Mouse (Mus musculus) heart, embryonic 11.5 days (tissue): ENCODE measurements at regions not wholly inside any gene's neighbourhood (a gene's known extent, or its start where the extent isn't known, plus 50 kb on each side); places are given as distances from the start of the nearest gene placed in this dataset.

Source experiments
- ATAC-seq: fragments of 200-750 bp; cut with Nextera tagmentation; replicated peaks from 2 replicates; pipeline ENCODE4 v1.8.0; 2017; ENCODE audit warnings: moderate library complexity; ENCODE audit not compliant: insufficient number of reproducible peaks, low FRiP score, low TSS enrichment
- H3K27ac ChIP-seq: fragments of 300-500 bp; sonication (generic); 2 replicates; pipeline ENCODE4 v1.5.1; 2014; ENCODE audit warnings: mild to moderate bottlenecking, low read depth, low read length
- H3K27me3 ChIP-seq: fragments of 300-500 bp; sonication (generic); 2 replicates; pipeline ENCODE4 v1.6.1; 2014; ENCODE audit warnings: mild to moderate bottlenecking, low read length, mixed read lengths; ENCODE audit not compliant: control insufficient read depth, insufficient read depth
- H3K36me3 ChIP-seq: fragments of 300-500 bp; sonication (generic); 2 replicates; pipeline ENCODE4 v1.6.1; 2014; ENCODE audit warnings: mild to moderate bottlenecking, low read length, moderate library complexity, mixed read lengths; ENCODE audit not compliant: control insufficient read depth, insufficient read depth
- H3K4me1 ChIP-seq: fragments of 300-500 bp; sonication (generic); 2 replicates; pipeline ENCODE4 v1.6.1; 2014; ENCODE audit warnings: low read length; ENCODE audit not compliant: control insufficient read depth, insufficient read depth
- H3K4me2 ChIP-seq: fragments of 300-500 bp; sonication (generic); 2 replicates; pipeline ENCODE4 v1.6.1; 2014; ENCODE audit warnings: mild to moderate bottlenecking, moderate library complexity
- H3K4me3 ChIP-seq: fragments of 300-500 bp; sonication (generic); 2 replicates; pipeline ENCODE4 v1.5.1; 2014; ENCODE audit warnings: low read depth, low read length
- H3K9ac ChIP-seq: fragments of 300-500 bp; sonication (generic); 2 replicates; pipeline ENCODE4 v1.6.1; 2014; ENCODE audit warnings: mild to moderate bottlenecking, low read depth, low read length, moderate library complexity
- H3K9me3 ChIP-seq: fragments of 300-500 bp; sonication (generic); replicated peaks from 2 replicates; pipeline ENCODE4 v1.6.1; 2016; ENCODE audit warnings: low read length; ENCODE audit not compliant: control insufficient read depth
- WGBS: fragments of 180-500 bp; shearing (Covaris S2); extraction: QIAGEN DNeasy Blood & Tissue Kit; methylation state at CpG from one replicate; pipeline ENCODE4 v1.1.7; 2014; ENCODE audit not compliant: insufficient replicate concordance; 5-methylcytosine and 5-hydroxymethylcytosine counted together

GRCm38 (mm10) chr19:36238536-36238935 lies 109.6 kb upstream of the Pcgf5 start:
- Histone ChIP-seq H3K9me3 (no peaks in the 10 kb centered on the region), H3K9ac (no peak overlapping the region), H3K4me3 (no peak overlapping the region), H3K36me3 (no peaks in the 10 kb centered on the region), H3K4me1 (peaks cover 8% of the 10 kb centered on the region; the same call in 1 of the 2 replicates), H3K27ac (no peak overlapping the region), H3K4me2 (no peak overlapping the region), H3K27me3 (no peaks in the 10 kb centered on the region)
- WGBS: 47% methylated on average over 3 of the region's 3 CpGs
- ATAC-seq: no peak

- H3K4me1 ChIP-seq: 0 out of 2 replicates have a peak, but pooled peaks cover 3% of the 10 kb centered on the region
- H3K9ac ChIP-seq: no peak overlapping the region
- H3K9me3 ChIP-seq: no peaks in the 10 kb centered on the region
- H3K36me3 ChIP-seq: no peaks in the 10 kb centered on the region
- WGBS: 79% methylated on average over 3 of the region's 3 CpGs
- no peak overlapping the region for H3K4me3 ChIP-seq
- no peaks in the 10 kb centered on the region for H3K27me3 ChIP-seq
- no peak overlapping the region for H3K4me2 ChIP-seq
- ATAC-seq: no peak
- H3K27ac ChIP-seq: no peak overlapping the region
These were observed 105.7 kb upstream of the Pcgf5 start for GRCm38 (mm10) chr19:36242396-36242795.

- H3K27ac ChIP-seq: no peak overlapping the region
- H3K4me2 ChIP-seq: no peak overlapping the region
- ATAC-seq: no peak
- WGBS: 70% methylated on average over 5 of the region's 5 CpGs
- no peaks in the 10 kb centered on the region for H3K36me3 ChIP-seq
- no peaks in the 10 kb centered on the region for H3K4me1 ChIP-seq
- no peaks in the 10 kb centered on the region for H3K9me3 ChIP-seq
- no peak overlapping the region for H3K4me3 ChIP-seq
- H3K27me3 ChIP-seq: no peaks in the 10 kb centered on the region
- H3K9ac ChIP-seq: no peak overlapping the region
These were observed 105.2 kb upstream of the Pcgf5 start for GRCm38 (mm10) chr19:36242946-36243345.

- no peak for ATAC-seq
- peaks cover 5% of the 10 kb centered on the region for H3K4me1 ChIP-seq
- H3K27me3 ChIP-seq: no peaks in the 10 kb centered on the region
- H3K4me3 ChIP-seq: no peak overlapping the region
- H3K36me3 ChIP-seq: no peaks in the 10 kb centered on the region
- H3K27ac ChIP-seq: no peak overlapping the region
- 80% methylated on average over 3 of the region's 3 CpGs for WGBS
- H3K9me3 ChIP-seq: no peaks in the 10 kb centered on the region
- no peak overlapping the region for H3K9ac ChIP-seq
- H3K4me2 ChIP-seq: no peak overlapping the region
These were observed 95.6 kb upstream of the Pcgf5 start for GRCm38 (mm10) chr19:36252522-36252921.

- no peak overlapping the region for H3K4me3 ChIP-seq
- ATAC-seq: no peak
- H3K4me2 ChIP-seq: no peak overlapping the region; the same call in 1 of the 2 replicates
These were observed 90.2 kb upstream of the Pcgf5 start for GRCm38 (mm10) chr19:36257748-36258538.

GRCm38 (mm10) chr19:36261819-36262218 lies 86.3 kb upstream of the Pcgf5 start:
- Histone ChIP-seq H3K36me3 (no peaks in the 10 kb centered on the region), H3K4me3 (no peak overlapping the region), H3K9ac (no peak overlapping the region), H3K27ac (no peak overlapping the region), H3K4me1 (peaks cover 28% of the 10 kb centered on the region), H3K9me3 (no peaks in the 10 kb centered on the region), H3K27me3 (no peaks in the 10 kb centered on the region), H3K4me2 (no peak overlapping the region)
- no peak for ATAC-seq
- WGBS: 81% methylated on average over 5 of the region's 5 CpGs

More at GRCm38 (mm10) chr19:36257748-36258538, 90.2 kb upstream of the Pcgf5 start:
- Histone ChIP-seq H3K9ac (no peak overlapping the region), H3K36me3 (no peaks in the 10 kb centered on the region), H3K4me1 (peaks cover 19% of the 10 kb centered on the region), H3K9me3 (no peaks in the 10 kb centered on the region), H3K27me3 (no peaks in the 10 kb centered on the region), H3K27ac (peak overlapping the region; percentile 62)
- 36% methylated on average over 10 of the region's 10 CpGs for WGBS

GRCm38 (mm10) chr19:36263923-36264322 lies 84.2 kb upstream of the Pcgf5 start:
- H3K27ac ChIP-seq: peak overlapping the region; percentile 36; the same call in 1 of the 2 replicates
- H3K27me3 ChIP-seq: no peaks in the 10 kb centered on the region
- ATAC-seq: no peak
- no peak overlapping the region for H3K4me3 ChIP-seq
- H3K4me1 ChIP-seq: peaks cover 10% of the 10 kb centered on the region; the same call in 1 of the 2 replicates
- H3K9ac ChIP-seq: no peak overlapping the region
- H3K36me3 ChIP-seq: no peaks in the 10 kb centered on the region
- 67% methylated on average over 4 of the region's 4 CpGs for WGBS
- H3K9me3 ChIP-seq: no peaks in the 10 kb centered on the region
- H3K4me2 ChIP-seq: no peak overlapping the region

GRCm38 (mm10) chr19:36264397-36264796 lies 83.7 kb upstream of the Pcgf5 start:
- no peaks in the 10 kb centered on the region for H3K27me3 ChIP-seq
- H3K4me1 ChIP-seq: peaks cover 10% of the 10 kb centered on the region; the same call in 1 of the 2 replicates
- no peak for ATAC-seq
- H3K36me3 ChIP-seq: no peaks in the 10 kb centered on the region
- no peak overlapping the region for H3K4me2 ChIP-seq
- peak overlapping the region; percentile 36; the same call in 1 of the 2 replicates for H3K27ac ChIP-seq
- H3K4me3 ChIP-seq: no peak overlapping the region
- WGBS: 33% methylated on average over 2 of the region's 2 CpGs
- H3K9me3 ChIP-seq: no peaks in the 10 kb centered on the region
- H3K9ac ChIP-seq: no peak overlapping the region

GRCm38 (mm10) chr19:36265276-36265675 lies 82.8 kb upstream of the Pcgf5 start:
- 72% methylated on average over 1 of the region's 1 CpGs for WGBS
- no peak for ATAC-seq
- H3K4me1 ChIP-seq: peaks cover 10% of the 10 kb centered on the region; the same call in 1 of the 2 replicates
- no peaks in the 10 kb centered on the region for H3K36me3 ChIP-seq
- no peaks in the 10 kb centered on the region for H3K27me3 ChIP-seq
- no peaks in the 10 kb centered on the region for H3K9me3 ChIP-seq
- no peak overlapping the region for H3K27ac ChIP-seq
- H3K4me3 ChIP-seq: no peak overlapping the region
- H3K4me2 ChIP-seq: no peak overlapping the region
- H3K9ac ChIP-seq: no peak overlapping the region
